Mouse (Mus musculus): ENCODE measurements around the gene Usp7.

DNA sequence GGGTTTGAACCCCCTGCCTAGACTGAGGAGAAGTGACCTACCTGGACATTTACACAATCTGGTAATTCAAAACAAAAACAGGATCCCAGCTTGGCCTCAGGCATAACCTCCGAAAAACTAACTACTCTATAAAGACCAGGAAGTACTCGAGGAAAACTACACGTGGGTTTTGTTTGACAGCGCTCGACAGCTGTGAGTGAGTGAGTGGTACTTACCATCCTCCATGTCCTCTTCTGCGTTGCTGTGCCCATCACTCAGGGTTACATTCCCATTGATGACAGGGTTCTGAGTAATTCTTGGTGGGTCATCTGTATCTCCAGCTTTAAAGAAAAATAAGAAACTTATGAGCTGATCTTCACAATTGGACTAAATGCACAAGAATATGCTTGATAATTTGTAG lies 75.8 kb downstream of the Usp7 start:
- TF ChIP-seq CTCF (IDR thresholded peaks at IDR 0.05) (no peak), EP300 (IDR thresholded peaks at IDR 0.05) (no peak)
